Mouse (Mus musculus) CH12.LX (cell line): Measurements from ENCODE around the gene Sdhaf1. TPM values are rescaled to one million over a fixed set of nuclear protein-coding genes. Genes with fewer than 3 reads are reported as not detected.

Source experiments
- DNase-seq: peaks from one replicate; pipeline ENCODE4 v3.0.0-alpha.2; 2013; ENCODE audit errors: extremely low read depth
- H3K27ac ChIP-seq: 2 replicates; pipeline ENCODE4 v1.5.1; 2012; ENCODE audit warnings: low read depth, mild to moderate bottlenecking, control low read depth, moderate library complexity; ENCODE audit not compliant: insufficient read depth
- H3K27me3 ChIP-seq: replicated peaks from 2 replicates; pipeline ENCODE3; 2012; ENCODE audit warnings: inconsistent platforms
- H3K36me3 ChIP-seq, 2 experiments: replicated peaks in 1 of 2; 2 replicates each; pipeline versions ENCODE3 to v1.6.1; 2012; ENCODE audit warnings: inconsistent platforms in 1 of 2, low read length in 1 of 2, mild to moderate bottlenecking in 1 of 2, mixed read lengths in 1 of 2, moderate library complexity in 1 of 2; ENCODE audit not compliant: control insufficient read depth in 1 of 2, insufficient read depth in 1 of 2
- H3K4me1 ChIP-seq, 2 experiments: 2 replicates each; pipeline ENCODE4 v1.6.1; 2012; ENCODE audit warnings: inconsistent platforms in 1 of 2, moderate library complexity in 1 of 2; ENCODE audit not compliant: insufficient read depth in 2 of 2, control insufficient read depth in 1 of 2
- H3K4me2 ChIP-seq: 2 replicates; pipeline ENCODE4 v1.6.1; 2012; ENCODE audit warnings: low read depth, mild to moderate bottlenecking, control low read depth; ENCODE audit not compliant: poor library complexity, insufficient read depth, severe bottlenecking
- H3K4me3 ChIP-seq, 3 experiments: fragments of 150-350 bp in 1 of 3; sonication (generic) in 1 of 3; replicated peaks in 1 of 3; 2 replicates each; pipeline versions ENCODE3 to v1.5.1; 2011 to 2012; ENCODE audit warnings: low read depth in 2 of 3, low read length in 2 of 3, mild to moderate bottlenecking in 2 of 3, moderate library complexity in 2 of 3, control low read depth in 1 of 3, improper control_type of control experiment in 1 of 3, inconsistent platforms in 1 of 3, mixed read lengths in 1 of 3; ENCODE audit not compliant: poor library complexity in 1 of 3
- H3K79me2 ChIP-seq: replicated peaks from 2 replicates; pipeline ENCODE4 v1.6.1; 2012; ENCODE audit warnings: mild to moderate bottlenecking, moderate library complexity; ENCODE audit not compliant: control insufficient read depth, poor library complexity, insufficient read depth, severe bottlenecking; ENCODE audit errors: extremely low read depth
- H3K9ac ChIP-seq: 2 replicates; pipeline ENCODE4 v1.6.1; 2012; ENCODE audit warnings: low read depth, mild to moderate bottlenecking, control low read depth, moderate library complexity; ENCODE audit not compliant: insufficient read depth
- H3K9me3 ChIP-seq: replicated peaks from 2 replicates; pipeline ENCODE3; 2012; ENCODE audit warnings: low read length, inconsistent platforms, mixed read lengths
- BHLHE40 ChIP-seq: IDR thresholded peaks from 2 replicates; pipeline ENCODE4 v1.6.1; 2011; ENCODE audit warnings: mild to moderate bottlenecking, low read depth, low read length, improper control_type of control experiment
- CHD1 ChIP-seq: IDR thresholded peaks from 2 replicates; pipeline ENCODE4 v1.6.1; 2012; ENCODE audit warnings: low read depth, low read length, improper control_type of control experiment, inconsistent platforms
- E2F4 ChIP-seq: IDR thresholded peaks from 2 replicates; pipeline ENCODE4 v1.6.1; 2011; ENCODE audit warnings: low read depth, low read length, improper control_type of control experiment; ENCODE audit not compliant: insufficient replicate concordance
- ELF1 ChIP-seq: IDR thresholded peaks from 2 replicates; pipeline ENCODE4 v1.6.1; 2014; ENCODE audit warnings: low read depth, mild to moderate bottlenecking, inconsistent platforms, low read length, improper control_type of control experiment
- EP300 ChIP-seq: IDR thresholded peaks from 2 replicates; pipeline ENCODE4 v1.6.1; 2011; ENCODE audit warnings: low read length, improper control_type of control experiment
- HCFC1 ChIP-seq: IDR thresholded peaks from 2 replicates; pipeline ENCODE4 v1.6.1; 2012; ENCODE audit warnings: low read depth, mild to moderate bottlenecking, inconsistent platforms, low read length, improper control_type of control experiment
- JUND ChIP-seq: conservative IDR thresholded peaks from 2 replicates; pipeline ENCODE4 v1.6.1; 2011; ENCODE audit warnings: low read depth, low read length, improper control_type of control experiment
- MAFK ChIP-seq: IDR thresholded peaks from 2 replicates; pipeline ENCODE4 v1.6.1; 2011; ENCODE audit warnings: low read length, improper control_type of control experiment; ENCODE audit not compliant: insufficient replicate concordance
- MAX ChIP-seq: IDR thresholded peaks from 2 replicates; pipeline ENCODE4 v1.6.1; 2011; ENCODE audit warnings: low read length, improper control_type of control experiment
- MAZ ChIP-seq: IDR thresholded peaks from 2 replicates; pipeline ENCODE4 v1.6.1; 2012; ENCODE audit warnings: low read depth, mild to moderate bottlenecking, inconsistent platforms, low read length, improper control_type of control experiment, moderate library complexity
- MEF2A ChIP-seq: IDR thresholded peaks from 2 replicates; pipeline ENCODE4 v1.6.1; 2014; ENCODE audit warnings: low read depth, mild to moderate bottlenecking, inconsistent platforms, low read length, improper control_type of control experiment, borderline replicate concordance
- MXI1 ChIP-seq: IDR thresholded peaks from 2 replicates; pipeline ENCODE4 v1.6.1; 2011; ENCODE audit warnings: mild to moderate bottlenecking, low read depth, low read length, improper control_type of control experiment
- MYC ChIP-seq: IDR thresholded peaks from 2 replicates; pipeline ENCODE4 v1.6.1; 2011; ENCODE audit warnings: low read depth, mild to moderate bottlenecking, improper control_type of control experiment, low read length
- NELFE ChIP-seq: IDR thresholded peaks from 2 replicates; pipeline ENCODE4 v1.6.1; 2011; ENCODE audit warnings: low read depth, low read length, improper control_type of control experiment
- NRF1 ChIP-seq: IDR thresholded peaks from 2 replicates; pipeline ENCODE4 v1.6.1; 2014; ENCODE audit warnings: low read depth, mild to moderate bottlenecking, inconsistent platforms, low read length, improper control_type of control experiment, moderate library complexity
- PAX5 ChIP-seq: IDR thresholded peaks from 2 replicates; pipeline ENCODE4 v1.6.1; 2012; ENCODE audit warnings: low read length, inconsistent platforms, mixed read lengths
- POLR2A ChIP-seq: IDR thresholded peaks from 2 replicates; pipeline ENCODE4 v1.6.1; 2011; ENCODE audit warnings: low read depth, mild to moderate bottlenecking, improper control_type of control experiment, low read length
- POLR2AphosphoS2 ChIP-seq: IDR thresholded peaks from 2 replicates; pipeline ENCODE4 v1.6.1; 2011; ENCODE audit warnings: low read depth, low read length, improper control_type of control experiment
- RAD21 ChIP-seq: IDR thresholded peaks from 2 replicates; pipeline ENCODE4 v1.6.1; 2011; ENCODE audit warnings: low read depth, mild to moderate bottlenecking, low read length, improper control_type of control experiment, moderate library complexity
- RCOR1 ChIP-seq: conservative IDR thresholded peaks from 2 replicates; pipeline ENCODE4 v1.6.1; 2012; ENCODE audit warnings: low read depth, mild to moderate bottlenecking, inconsistent platforms, low read length, improper control_type of control experiment
- SIN3A ChIP-seq: IDR thresholded peaks from 2 replicates; pipeline ENCODE4 v1.6.1; 2012; ENCODE audit warnings: low read length, improper control_type of control experiment, inconsistent platforms
- SMC3 ChIP-seq: IDR thresholded peaks from 2 replicates; pipeline ENCODE4 v1.6.1; 2011; ENCODE audit warnings: low read depth, low read length, improper control_type of control experiment
- TBP ChIP-seq: conservative IDR thresholded peaks from 2 replicates; pipeline ENCODE4 v1.6.1; 2011; ENCODE audit warnings: low read depth, low read length, improper control_type of control experiment
- USF1 ChIP-seq: IDR thresholded peaks from 2 replicates; pipeline ENCODE4 v1.6.1; 2014; ENCODE audit warnings: low read depth, mild to moderate bottlenecking, inconsistent platforms, low read length, improper control_type of control experiment
- ZC3H11A ChIP-seq: IDR thresholded peaks from 2 replicates; pipeline ENCODE4 v1.6.1; 2012; ENCODE audit warnings: low read depth, mild to moderate bottlenecking, inconsistent platforms, low read length, improper control_type of control experiment
- ZKSCAN1 ChIP-seq: IDR thresholded peaks from 2 replicates; pipeline ENCODE4 v1.6.1; 2012; ENCODE audit warnings: low read depth, inconsistent platforms, low read length, improper control_type of control experiment, borderline replicate concordance
- ZMIZ1 ChIP-seq: IDR thresholded peaks from 2 replicates; pipeline ENCODE4 v1.6.1; 2012; ENCODE audit warnings: low read depth, mild to moderate bottlenecking, inconsistent platforms, low read length, improper control_type of control experiment
- dilution Hi-C: fragments of 300-500 bp; cut with MboI; formaldehyde crosslinking; loops from 2 replicates; pipeline ENCODE4 v1.14.3; 2020; ENCODE audit warnings: low sequenced_read_pairs; ENCODE audit not compliant: extremely low pct_unique_long_range_greater_than_20kb, extremely low pct_ligation_motif_present
- in situ Hi-C: fragments of 300-500 bp; cut with MboI; formaldehyde crosslinking; loops from 3 replicates; pipeline ENCODE4 v1.14.3; 2019; ENCODE audit warnings: low sequenced_read_pairs, low pct_ligation_motif_present, low pct_unique_long_range_greater_than_20kb, mixed read lengths
- polyA plus RNA-seq: library from polyadenylated mRNA; unstranded; fragments of >175 nt; gene quantifications from 2 replicates; pipeline ENCODE4 v1.2.1, GENCODE M21; 2012; ENCODE audit warnings: low read depth; ENCODE audit not compliant: insufficient read length
- total RNA-seq, 2 experiments: library from RNA; depleted of rRNA; stranded (reverse); fragments of 300-350 nt in 1 of 2; fragments of >200 nt in 1 of 2; gene quantifications; 2 replicates each; pipeline ENCODE4 v1.2.3; 2012 to 2014

Gene Sdhaf1
- total and polyA plus RNA-seq, 3 experiments: 8.8 to 18.5 (median 12.8) TPM

DNA sequence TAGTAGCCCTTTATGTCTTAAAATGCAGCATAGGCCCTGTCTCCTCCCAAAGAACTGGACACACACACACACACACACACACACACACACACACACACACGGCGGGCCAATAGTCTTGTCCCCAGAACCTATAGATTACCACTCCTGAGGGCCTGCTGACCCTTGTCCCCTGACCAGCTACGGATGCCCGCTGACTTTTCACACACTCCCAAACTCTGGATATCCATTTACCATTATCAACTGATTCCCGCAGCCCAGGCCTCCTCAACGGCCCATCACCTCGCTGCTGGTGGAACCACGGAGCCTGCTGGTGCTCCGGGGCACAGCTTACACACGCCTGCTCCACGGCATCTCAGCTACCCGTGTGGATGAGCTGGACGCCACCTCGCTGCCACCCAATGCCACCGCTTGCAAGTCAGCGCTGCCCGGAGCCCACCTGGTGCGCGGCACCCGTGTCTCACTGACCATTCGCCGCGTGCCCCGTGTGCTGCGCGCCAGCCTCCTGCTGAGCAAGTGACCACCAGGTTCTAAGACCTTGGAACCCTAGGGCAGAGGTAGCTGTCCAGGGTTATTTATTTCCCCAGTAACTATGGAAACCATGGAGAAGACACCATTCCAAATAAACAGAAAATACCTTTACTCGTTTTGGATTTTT is 9.9 kb downstream of the Sdhaf1 start:
- no peak overlapping the region for H3K9ac ChIP-seq
- H3K79me2 ChIP-seq: peaks cover 6% of the 10 kb centered on the region
- H3K4me3 ChIP-seq: no peak overlapping the region
- H3K36me3 ChIP-seq: peaks cover 20 to 81% of the 10 kb centered on the region in 2 experiments
- in situ Hi-C loops (no loop called here), dilution Hi-C loops (no loop called here)
- H3K4me1 ChIP-seq: peaks cover 7 to 13% of the 10 kb centered on the region in 2 experiments
- H3K4me2 ChIP-seq: no peak overlapping the region
- H3K27me3 ChIP-seq: no peaks in the 10 kb centered on the region
- H3K9me3 ChIP-seq: no peaks in the 10 kb centered on the region
- H3K27ac ChIP-seq: no peak overlapping the region
- no peak for TF ChIP-seq MYC
- no peak for TF ChIP-seq ZKSCAN1
- no peak for TF ChIP-seq USF1
- TF ChIP-seq POLR2AphosphoS2: no peak
- no peak for TF ChIP-seq NRF1
- no peak for TF ChIP-seq ELF1
- no peak for TF ChIP-seq MAFK
- TF ChIP-seq MEF2A: no peak
- no peak for TF ChIP-seq CHD1
- no peak for TF ChIP-seq RCOR1
- TF ChIP-seq POLR2A: no peak
- TF ChIP-seq ZC3H11A: no peak
- no peak for TF ChIP-seq ZMIZ1
- TF ChIP-seq HCFC1: no peak
- TF ChIP-seq MXI1: no peak
- no peak for TF ChIP-seq SMC3
- TF ChIP-seq PAX5: no peak
- TF ChIP-seq MAZ: no peak
- no peak for TF ChIP-seq MAX
- no peak for DNase-seq

DNA sequence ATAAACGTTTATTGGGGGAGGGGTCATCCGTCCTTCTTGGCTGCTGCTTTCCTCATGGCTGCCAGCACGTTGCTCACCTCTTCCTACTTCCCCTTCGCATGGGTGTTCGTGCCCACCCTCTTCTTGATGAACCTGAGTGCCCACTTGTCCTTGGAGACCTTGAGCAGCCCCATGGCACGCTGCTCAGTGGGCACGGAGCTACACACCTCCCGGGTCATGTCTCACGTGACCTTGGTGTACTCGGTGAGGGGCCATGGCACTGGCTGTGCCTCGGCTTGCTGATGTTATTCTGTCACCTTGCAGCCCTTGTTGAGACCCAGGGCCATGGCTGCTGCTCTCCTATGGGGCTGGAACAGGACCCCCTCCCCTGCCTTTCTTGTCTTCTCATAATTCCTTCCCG is 13.6 kb downstream of the Sdhaf1 start:
- TF ChIP-seq RAD21: no peak
- no peak for TF ChIP-seq POLR2AphosphoS2
- no peak for TF ChIP-seq JUND
- no peak for TF ChIP-seq USF1
- no peak for TF ChIP-seq TBP
- no peak for TF ChIP-seq MAX
- no peak for TF ChIP-seq SIN3A
- no peak for TF ChIP-seq NELFE
- TF ChIP-seq EP300: no peak
- no peak for TF ChIP-seq BHLHE40
- TF ChIP-seq HCFC1: no peak
- no peak for TF ChIP-seq E2F4
- no peak for TF ChIP-seq MYC
- no peak for TF ChIP-seq MEF2A
- no peak for TF ChIP-seq MXI1
- H3K27ac ChIP-seq: no peak overlapping the region
- H3K79me2 ChIP-seq: peaks cover 6% of the 10 kb centered on the region
- DNase-seq: no peak
- dilution Hi-C loops: no loop called here
- H3K4me3 ChIP-seq: no peak overlapping the region
- no peaks in the 10 kb centered on the region for H3K9me3 ChIP-seq
- H3K4me2 ChIP-seq: no peak overlapping the region
- no peak overlapping the region for H3K9ac ChIP-seq
- peaks cover 11 to 29% of the 10 kb centered on the region in 2 experiments for H3K4me1 ChIP-seq
- peaks cover 15 to 50% of the 10 kb centered on the region in 2 experiments for H3K36me3 ChIP-seq
- H3K27me3 ChIP-seq: peaks cover 5% of the 10 kb centered on the region
- in situ Hi-C loops: no loop called here
